In genomic region chr14:9811847-9812321, GRCm38 (mm10) we compare ENCODE assay signal across 13 mouse cellular contexts.
DNase-seq lines count a peak whose midpoint lies in the region; ATAC-seq and TF ChIP-seq lines count a peak whose summit lies in the region.
"Had no signal": no experiment of that assay in that cellular context is flagged by ENCODE, and none has a peak within 500 bp of the region (broad histone marks: within the 10 kb centered on the region; RNA-seq: fewer than 3 reads in every experiment).

No protein-coding gene starts in this region.

- peak overlapping the region; percentile 1; the same call in 1 of the 2 replicates for H3K4me3 ChIP-seq in layer of hippocampus, adult 2 months
- H3K4me3 ChIP-seq in neural tube, embryonic 12.5 days, result no peak overlapping the region
- no peak overlapping the region for H3K4me3 ChIP-seq in thymus, adult 2 months (ENCODE audit: control insufficient read depth, insufficient read depth, low read length)
- H3K4me3 ChIP-seq: erythroblast, embryonic 14.5 days; stomach, embryonic 15.5 days had no signal

- no peaks in the 10 kb centered on the region for H3K36me3 ChIP-seq in neural tube, embryonic 12.5 days
- H3K36me3 ChIP-seq in thymus, adult 2 months (ENCODE audit: control insufficient read depth, insufficient read depth, low read length), result no peaks in the 10 kb centered on the region
- H3K36me3 ChIP-seq: stomach, embryonic 15.5 days had no signal

- TF ChIP-seq POLR2A in thymus, adult 2 months (IDR thresholded peaks at IDR 0.05; ENCODE audit: control insufficient read depth, extremely low read depth, insufficient read depth, low read length, poor library complexity), result no peak

- H3K4me2 ChIP-seq in neural tube, embryonic 12.5 days (replicated peaks), result peak overlapping the region; percentile 10; the same call in 1 of the 2 replicates
- H3K4me2 ChIP-seq: stomach, embryonic 15.5 days had no signal

- peak overlapping the region; percentile 8; the same call in 1 of the 2 replicates for H3K27ac ChIP-seq in layer of hippocampus, adult 2 months
- H3K27ac ChIP-seq in neural tube, embryonic 12.5 days, result no peak overlapping the region
- H3K27ac ChIP-seq in thymus, adult 2 months (ENCODE audit: control insufficient read depth, insufficient read depth, low read length), result no peak overlapping the region
- H3K27ac ChIP-seq: stomach, embryonic 15.5 days had no signal

- DNase-seq in embryo, embryonic 11.5 days (ENCODE audit: low read depth, low spot score), result peak; percentile 4
- DNase-seq in embryo, embryonic 10.5 days (ENCODE audit: low spot score), result no peak
- DNase-seq in kidney, postnatal 4 days, result peak; percentile 22 to 48
- no peak for DNase-seq in kidney, adult 11 months
- peak; percentile 62 to 68 for DNase-seq in layer of hippocampus, adult 2 months (ENCODE audit: low spot score in 2 of 2)
- DNase-seq in ovary, adult 18-20 months (ENCODE audit: low spot score), result no peak
- DNase-seq in thymus, adult 2 months, result no peak
- DNase-seq: B cell, adult 2 months; cerebellum, adult 8-10 months had no signal

- H3K4me1 ChIP-seq in neural tube, embryonic 12.5 days, result no peaks in the 10 kb centered on the region; the same call in 1 of the 2 replicates
- H3K4me1 ChIP-seq in thymus, adult 2 months (replicated peaks; ENCODE audit: control insufficient read depth, insufficient read depth, low read length), result no peaks in the 10 kb centered on the region
- H3K4me1 ChIP-seq: stomach, embryonic 15.5 days had no signal

- peak; percentile 66; the same call in 1 of the 2 replicates for ATAC-seq in neural tube, embryonic 12.5 days (ENCODE audit: low FRiP score, low read depth)
- ATAC-seq: lung, postnatal 0 days had no signal

- TF ChIP-seq CTCF in layer of hippocampus, adult 2 months (conservative IDR thresholded peaks at IDR 0.05), result no peak
- TF ChIP-seq CTCF in thymus, adult 2 months (IDR thresholded peaks at IDR 0.05; ENCODE audit: borderline replicate concordance, control insufficient read depth, extremely low read depth, insufficient read depth, low read length, poor library complexity), result no peak

- 28% methylated on average over 9 of the region's 9 CpGs for WGBS in neural tube, embryonic 12.5 days
- WGBS in thymus, adult 2 months, result 87% methylated on average over 9 of the region's 9 CpGs

- H3K27me3 ChIP-seq in neural tube, embryonic 12.5 days (replicated peaks), result no peaks in the 10 kb centered on the region
- H3K27me3 ChIP-seq in thymus, adult 2 months (ENCODE audit: control insufficient read depth, insufficient read depth, low read length), result no peaks in the 10 kb centered on the region
- H3K27me3 ChIP-seq: stomach, embryonic 15.5 days had no signal

- H3K9ac ChIP-seq in neural tube, embryonic 12.5 days, result no peak overlapping the region
- H3K9ac ChIP-seq: stomach, embryonic 15.5 days had no signal

- H3K9me3 ChIP-seq in neural tube, embryonic 12.5 days, result no peaks in the 10 kb centered on the region
- H3K9me3 ChIP-seq: stomach, embryonic 15.5 days had no signal

Comparison
In these comparisons a context has a peak if more than half of its experiments do, and no peak if none do; other contexts are left out.
1. DNase-seq: peak in embryo, embryonic 11.5 days (single experiment), kidney, postnatal 4 days (2 of 2) and layer of hippocampus, adult 2 months (2 of 2); none in embryo, embryonic 10.5 days (single experiment), kidney, adult 11 months (single experiment), ovary, adult 18-20 months (single experiment) and thymus, adult 2 months (single experiment).